Mouse (Mus musculus) heart, embryonic 10.5 days (tissue): ENCODE measurements around the gene Nr1i3. TPM values are rescaled to one million over a fixed set of nuclear protein-coding genes. Genes with fewer than 3 reads are reported as not detected.

Source experiments
- DNase-seq: peaks from one replicate; pipeline ENCODE4 v3.0.0-alpha.2; 2017; ENCODE audit warnings: low spot score
- H3K27ac ChIP-seq: fragments of 300-500 bp; sonication (generic); 2 replicates; pipeline ENCODE4 v1.5.1; 2016; ENCODE audit warnings: mild to moderate bottlenecking
- H3K27me3 ChIP-seq: fragments of 300-500 bp; sonication (generic); 2 replicates; pipeline ENCODE4 v1.6.1; 2016; ENCODE audit warnings: mild to moderate bottlenecking; ENCODE audit not compliant: poor library complexity, insufficient read depth, severe bottlenecking
- H3K36me3 ChIP-seq: fragments of 300-500 bp; sonication (generic); 2 replicates; pipeline ENCODE4 v1.6.1; 2016; ENCODE audit warnings: mild to moderate bottlenecking, moderate library complexity
- H3K4me1 ChIP-seq: fragments of 300-500 bp; sonication (generic); 2 replicates; pipeline ENCODE4 v1.6.1; 2016; ENCODE audit warnings: mild to moderate bottlenecking
- H3K4me3 ChIP-seq: fragments of 300-500 bp; sonication (generic); 2 replicates; pipeline ENCODE4 v1.5.1; 2016; ENCODE audit warnings: mild to moderate bottlenecking, moderate library complexity
- H3K9me3 ChIP-seq: fragments of 300-500 bp; sonication (generic); 2 replicates; pipeline ENCODE4 v1.6.1; 2016; ENCODE audit warnings: mild to moderate bottlenecking, moderate library complexity
- WGBS: fragments of 180-500 bp; shearing (Covaris S2); methylation state at CpG from one replicate; pipeline ENCODE4 v1.1.7; 2016; 5-methylcytosine and 5-hydroxymethylcytosine counted together
- polyA plus RNA-seq: library from polyadenylated mRNA; unstranded; fragments of >200 nt; fragmentation: Nextera tagmentation; extraction: Ambion mirVana; gene quantifications from 2 replicates; pipeline ENCODE4 v1.2.1, GENCODE M21; 2016

Nr1i3 gene
- polyA plus RNA-seq, 1 experiment from 2014 or later, result 0.14 TPM

- H3K27me3 ChIP-seq, result no peaks in the 10 kb centered on the region
- DNase-seq, result no peak
- H3K9me3 ChIP-seq, result no peaks in the 10 kb centered on the region
- H3K4me1 ChIP-seq, result no peaks in the 10 kb centered on the region
- H3K27ac ChIP-seq, result no peak overlapping the region
- H3K4me3 ChIP-seq, result no peak overlapping the region
- 56% methylated on average over 11 of the region's 11 CpGs for WGBS
- no peaks in the 10 kb centered on the region for H3K36me3 ChIP-seq
Observed at GRCm38 (mm10) chr1:171203471-171204248, 10.1 kb upstream of the Nr1i3 start.

DNA sequence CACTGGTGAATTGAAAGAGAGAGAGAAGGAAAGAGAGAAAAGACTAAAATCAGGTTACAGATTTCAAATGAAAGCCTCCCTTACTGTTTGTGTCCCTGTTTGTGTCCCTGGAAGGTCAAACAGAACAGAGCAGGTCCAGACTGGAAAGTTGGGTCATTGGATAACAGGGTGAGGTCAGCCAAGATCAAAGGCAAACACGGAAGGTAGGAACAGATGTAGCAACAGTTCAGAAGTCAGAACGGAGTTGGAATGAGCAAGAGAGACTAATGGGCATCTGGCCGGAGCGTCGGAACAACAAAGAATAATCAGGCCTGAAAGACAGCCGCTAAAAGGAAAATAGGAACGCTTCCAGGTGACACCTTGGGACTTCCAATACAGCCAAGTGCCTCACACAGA, 9.5 kb upstream of the Nr1i3 start:
- Histone ChIP-seq H3K27me3 (no peaks in the 10 kb centered on the region), H3K27ac (no peak overlapping the region), H3K36me3 (no peaks in the 10 kb centered on the region), H3K4me1 (0 out of 2 replicates have a peak, but pooled peaks cover under 1% of the 10 kb centered on the region), H3K4me3 (no peak overlapping the region), H3K9me3 (no peaks in the 10 kb centered on the region)
- DNase-seq, result no peak
- 68% methylated on average over 7 of the region's 7 CpGs for WGBS

- Histone ChIP-seq H3K36me3 (no peaks in the 10 kb centered on the region), H3K4me1 (peaks cover 4% of the 10 kb centered on the region; the same call in 1 of the 2 replicates), H3K9me3 (no peaks in the 10 kb centered on the region), H3K27ac (no peak overlapping the region), H3K4me3 (no peak overlapping the region), H3K27me3 (no peaks in the 10 kb centered on the region)
- WGBS, result 61% methylated on average over 6 of the region's 6 CpGs
- DNase-seq, result no peak
Observed at GRCm38 (mm10) chr1:171205704-171206493, 7.9 kb upstream of the Nr1i3 start.

- H3K9me3 ChIP-seq, result no peaks in the 10 kb centered on the region
- no peak overlapping the region for H3K4me3 ChIP-seq
- no peaks in the 10 kb centered on the region for H3K27me3 ChIP-seq
- no peaks in the 10 kb centered on the region for H3K36me3 ChIP-seq
- no peak for DNase-seq
- 20% methylated on average over 4 of the region's 4 CpGs for WGBS
- H3K4me1 ChIP-seq, result peaks cover 4% of the 10 kb centered on the region; the same call in 1 of the 2 replicates
- H3K27ac ChIP-seq, result 0 out of 2 replicates have a peak overlapping the region, but pooled peaks have one; percentile 29
Observed at GRCm38 (mm10) chr1:171209409-171209808, 4.4 kb upstream of the Nr1i3 start.

GRCm38 (mm10) chr1:171212854-171213253, 916 bp upstream of the Nr1i3 start:
- 0 out of 2 replicates have a peak overlapping the region, but pooled peaks have one; percentile 23 for H3K27ac ChIP-seq
- H3K4me1 ChIP-seq, result peaks cover 11% of the 10 kb centered on the region; the same call in 1 of the 2 replicates
- no peak overlapping the region for H3K4me3 ChIP-seq
- H3K27me3 ChIP-seq, result 0 out of 2 replicates have a peak, but pooled peaks cover 3% of the 10 kb centered on the region
- H3K36me3 ChIP-seq, result peaks cover 7% of the 10 kb centered on the region; the same call in 1 of the 2 replicates
- H3K9me3 ChIP-seq, result no peaks in the 10 kb centered on the region
- WGBS, result 64% methylated on average over 3 of the region's 3 CpGs
- DNase-seq, result no peak

- 75% methylated on average over 18 of the region's 18 CpGs for WGBS
- no peak for DNase-seq
- Histone ChIP-seq H3K27me3 (0 out of 2 replicates have a peak, but pooled peaks cover 3% of the 10 kb centered on the region), H3K36me3 (peaks cover 31% of the 10 kb centered on the region), H3K9me3 (no peaks in the 10 kb centered on the region), H3K27ac (no peak overlapping the region), H3K4me1 (peaks cover 15% of the 10 kb centered on the region), H3K4me3 (no peak overlapping the region)
Observed at GRCm38 (mm10) chr1:171216241-171216955, 2.6 kb downstream of the Nr1i3 start.

DNA sequence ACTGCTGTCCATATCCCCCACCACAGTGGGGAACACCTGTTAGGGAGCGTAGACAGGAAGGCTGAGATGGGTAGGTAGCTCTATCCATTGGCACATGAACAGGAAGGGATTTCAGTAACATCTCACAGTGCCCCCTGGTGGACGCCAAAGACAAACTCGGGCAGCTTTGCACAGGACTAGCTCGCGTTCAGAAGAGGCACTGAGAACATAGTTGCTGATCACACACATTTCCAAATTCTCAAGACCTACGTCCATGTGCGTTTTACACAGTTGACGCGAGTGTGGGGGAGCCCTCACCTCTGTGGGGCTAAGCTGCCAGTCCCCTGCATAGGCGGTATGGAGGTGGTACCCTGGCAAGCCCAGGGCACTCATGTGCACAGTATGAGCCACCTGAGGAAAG, 7.1 kb downstream of the Nr1i3 start:
- no peaks in the 10 kb centered on the region for H3K9me3 ChIP-seq
- no peak overlapping the region for H3K27ac ChIP-seq
- H3K4me3 ChIP-seq, result peak overlapping the region; percentile 77
- DNase-seq, result peak; percentile 91
- peaks cover 31% of the 10 kb centered on the region for H3K36me3 ChIP-seq
- peaks cover 23% of the 10 kb centered on the region for H3K4me1 ChIP-seq
- no peaks in the 10 kb centered on the region for H3K27me3 ChIP-seq
- WGBS, result 9% methylated on average over 10 of the region's 10 CpGs

DNA sequence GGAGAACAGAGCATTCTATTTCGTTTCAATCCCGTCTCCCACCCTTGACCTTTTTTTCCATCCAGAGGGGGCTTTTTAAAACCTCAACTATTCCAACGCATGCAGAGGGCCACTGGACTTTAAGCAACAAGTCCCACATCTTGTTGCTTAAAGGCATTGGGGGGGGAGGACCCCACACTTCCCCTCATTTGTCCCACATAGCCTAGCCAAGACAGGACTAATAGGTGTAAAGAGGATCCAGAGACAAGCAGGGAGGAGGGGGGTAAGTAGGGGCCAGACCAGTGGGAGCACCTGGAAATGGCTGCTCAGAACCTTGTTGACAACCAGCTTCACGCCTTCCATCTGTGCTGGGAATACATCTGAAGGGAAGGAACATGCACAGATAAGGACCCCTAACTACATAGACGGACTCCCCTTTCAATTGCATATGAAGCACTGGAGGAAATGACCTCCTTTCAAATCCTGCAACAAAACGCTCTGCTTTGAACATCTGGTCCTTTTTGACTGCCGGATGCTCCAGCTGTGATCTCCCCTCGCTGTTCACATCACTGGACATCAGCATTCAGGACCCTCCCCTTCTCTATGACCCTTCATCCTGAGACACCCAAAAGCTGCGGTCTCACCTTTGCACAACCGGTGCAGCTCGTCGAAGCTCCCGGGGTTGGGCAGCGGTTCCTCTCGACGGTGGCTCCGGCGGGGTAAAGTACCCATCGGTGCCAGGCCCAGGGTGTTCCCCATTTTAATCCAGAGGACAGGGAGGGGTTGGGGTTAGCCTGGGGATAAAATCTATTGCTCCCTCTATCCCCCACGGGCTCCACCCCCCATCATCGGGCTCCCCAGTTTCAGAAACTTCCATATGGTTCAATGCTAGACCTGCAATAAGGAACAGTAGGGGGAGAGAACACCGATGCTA, 7.8 kb downstream of the Nr1i3 start:
- WGBS, result 7% methylated on average over 22 of the region's 22 CpGs

DNA sequence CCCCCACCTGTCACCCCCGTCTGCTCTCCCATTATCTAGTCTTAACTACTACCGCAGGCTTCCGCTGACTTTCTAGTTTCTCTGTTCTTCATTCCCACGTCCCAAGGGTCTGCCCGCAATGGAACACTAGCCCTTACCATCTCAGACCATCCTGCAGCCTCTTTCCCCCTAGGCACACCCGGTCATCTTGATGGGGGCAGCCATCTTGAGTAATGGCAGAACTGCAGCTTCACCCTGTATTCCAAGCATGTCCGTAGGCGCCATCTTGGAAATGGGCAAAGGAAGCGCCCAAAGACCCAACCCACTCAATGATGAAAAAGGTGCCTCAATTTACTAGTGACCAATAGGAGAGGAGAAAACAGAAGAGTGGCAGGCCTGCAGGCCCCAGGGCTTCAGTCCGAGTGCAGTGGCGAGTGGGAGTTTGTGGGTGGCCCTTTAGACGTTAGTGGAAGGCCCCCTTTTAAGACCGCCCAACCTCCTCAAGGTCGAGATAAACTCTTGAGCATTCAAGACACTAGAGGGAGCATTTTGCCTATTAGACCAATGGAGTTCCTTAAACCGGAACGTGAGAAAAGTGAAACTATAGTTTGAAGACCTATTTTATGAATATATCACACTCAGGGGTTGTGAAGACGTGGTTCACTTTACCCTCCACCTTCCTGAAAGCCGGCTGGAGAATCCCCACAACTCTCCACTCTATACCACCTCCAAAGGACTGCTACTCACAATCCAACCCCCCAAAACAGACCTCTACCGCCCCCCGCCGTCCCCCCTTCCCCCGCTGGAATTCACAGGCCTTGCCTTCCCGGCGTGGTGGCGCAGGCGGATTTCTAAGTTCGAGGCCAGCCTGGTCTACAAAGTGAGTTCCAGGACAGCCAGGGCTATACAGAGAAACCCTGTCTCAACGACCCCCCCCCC, 8.7 kb downstream of the Nr1i3 start, which contains the start of gene Tomm40l:
Gene Tomm40l (minus strand): TSS at position 277 of the 918 bp plus-strand sequence.
- Histone ChIP-seq H3K4me3 (peak within 1 kb of the TSS; percentile 77), H3K27me3 (no peaks in the 10 kb centered on the region), H3K27ac (peak within 1 kb of the TSS; percentile 91), H3K4me1 (peaks cover 16% of the 10 kb centered on the region), H3K9me3 (no peaks in the 10 kb centered on the region), H3K36me3 (peaks cover 28% of the 10 kb centered on the region)
- peak; percentile 99 for DNase-seq
- WGBS, result 2% methylated on average over 28 of the region's 28 CpGs

More for the DNA sequence above, 7.8 kb downstream of the Nr1i3 start:
- Histone ChIP-seq H3K4me1 (peaks cover 17% of the 10 kb centered on the region), H3K27me3 (no peaks in the 10 kb centered on the region), H3K36me3 (peaks cover 31% of the 10 kb centered on the region), H3K9me3 (no peaks in the 10 kb centered on the region), H3K4me3 (peak overlapping the region; percentile 77), H3K27ac (peak overlapping the region; percentile 91)
- DNase-seq, result no peak

GRCm38 (mm10) chr1:171223168-171223567, 9.4 kb downstream of the Nr1i3 start:
- no peaks in the 10 kb centered on the region for H3K9me3 ChIP-seq
- H3K27me3 ChIP-seq, result no peaks in the 10 kb centered on the region
- H3K36me3 ChIP-seq, result peaks cover 21% of the 10 kb centered on the region
- 84% methylated on average over 6 of the region's 6 CpGs for WGBS
- H3K27ac ChIP-seq, result peak overlapping the region; percentile 91
- H3K4me3 ChIP-seq, result peak overlapping the region; percentile 77
- DNase-seq, result no peak
- peaks cover 16% of the 10 kb centered on the region for H3K4me1 ChIP-seq

DNA sequence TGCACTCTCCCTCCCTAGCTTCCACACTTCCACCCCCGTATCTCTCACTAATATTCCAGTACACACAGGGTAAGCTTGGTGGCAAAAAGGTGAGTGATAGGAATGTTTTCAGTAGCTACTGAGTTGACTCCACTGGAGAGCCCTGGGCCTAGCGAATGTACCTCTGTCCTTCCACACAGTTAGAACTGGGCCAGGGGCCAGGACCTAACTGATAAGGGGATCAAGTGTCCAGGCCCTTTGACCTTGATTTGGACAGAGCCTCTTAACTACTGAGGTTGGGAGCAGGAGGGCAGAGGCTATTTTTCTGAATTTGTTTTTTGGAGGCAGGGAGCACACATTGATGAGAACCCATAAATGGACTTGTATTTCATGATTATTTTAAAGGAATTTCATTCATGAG, 10.0 kb downstream of the Nr1i3 start:
- peaks cover 16% of the 10 kb centered on the region for H3K4me1 ChIP-seq
- H3K9me3 ChIP-seq, result no peaks in the 10 kb centered on the region
- H3K27ac ChIP-seq, result 0 out of 2 replicates have a peak overlapping the region, but pooled peaks have one; percentile 16
- peaks cover 15% of the 10 kb centered on the region for H3K36me3 ChIP-seq
- WGBS, result 64% methylated on average over 2 of the region's 2 CpGs
- no peak overlapping the region for H3K4me3 ChIP-seq
- DNase-seq, result no peak
- no peaks in the 10 kb centered on the region for H3K27me3 ChIP-seq
